Mouse (Mus musculus): ENCODE measurements at regions not wholly inside any gene's neighbourhood (a gene's known extent, or its start where the extent isn't known, plus 50 kb on each side); places are given as distances from the start of the nearest gene placed in this dataset.
A peak's percentile ranks its signal among the peaks of the same experiment; 100 is the strongest.

DNA sequence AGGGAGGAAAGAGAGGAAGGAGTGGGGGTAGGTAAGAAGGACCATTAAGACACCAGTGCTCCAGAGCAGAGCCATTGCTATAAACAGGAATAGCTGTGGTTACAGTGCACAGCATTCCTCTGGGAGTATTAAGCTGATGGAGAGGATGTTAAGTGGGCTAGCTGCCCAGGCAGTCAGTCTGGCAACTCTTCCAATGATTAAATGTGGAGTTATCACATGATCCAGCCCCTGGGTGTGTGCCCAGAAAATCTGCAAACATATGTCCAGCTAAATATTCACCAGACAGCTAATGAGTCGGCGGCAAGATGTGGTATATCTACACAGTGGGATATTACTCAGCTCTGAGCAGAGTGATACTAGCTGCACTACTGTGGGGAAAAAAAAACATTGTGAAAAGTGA, 229.7 kb downstream of the Ankrd50 start:
- no peaks in the 10 kb centered on the region for H3K4me1 ChIP-seq (ENCODE audit: control insufficient read depth, insufficient read depth, insufficient read length, low read length)
- H3K4me3 ChIP-seq (ENCODE audit: insufficient read depth, low read depth, low read length): no peak overlapping the region
- H3K27ac ChIP-seq (replicated peaks; ENCODE audit: low read depth, low read length): no peak overlapping the region

DNA sequence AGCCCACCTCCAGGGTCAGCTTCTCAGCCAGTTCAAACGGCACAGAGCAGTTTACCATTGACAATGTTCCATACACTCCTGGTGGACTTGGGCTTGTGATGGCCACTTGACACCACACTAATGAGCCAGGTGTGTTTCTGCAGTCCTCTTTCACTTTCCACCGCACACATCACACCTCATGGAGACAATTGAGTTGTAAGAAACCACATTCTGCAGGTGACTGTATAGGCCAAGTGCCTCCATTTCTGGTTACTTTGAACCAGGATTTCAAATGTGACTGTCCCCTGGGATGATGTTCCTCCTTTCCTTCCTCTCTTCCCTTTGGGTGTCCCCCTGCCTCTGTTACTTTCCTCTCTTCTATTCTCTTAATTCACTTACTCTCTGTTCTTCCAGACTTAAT, 233.1 kb downstream of the Ankrd50 start:
- Histone ChIP-seq H3K4me3 (ENCODE audit: insufficient read depth, low read depth, low read length) (no peak overlapping the region), H3K27ac (replicated peaks; ENCODE audit: low read depth, low read length) (no peak overlapping the region), H3K4me1 (ENCODE audit: control insufficient read depth, insufficient read depth, insufficient read length, low read length) (no peaks in the 10 kb centered on the region)

DNA sequence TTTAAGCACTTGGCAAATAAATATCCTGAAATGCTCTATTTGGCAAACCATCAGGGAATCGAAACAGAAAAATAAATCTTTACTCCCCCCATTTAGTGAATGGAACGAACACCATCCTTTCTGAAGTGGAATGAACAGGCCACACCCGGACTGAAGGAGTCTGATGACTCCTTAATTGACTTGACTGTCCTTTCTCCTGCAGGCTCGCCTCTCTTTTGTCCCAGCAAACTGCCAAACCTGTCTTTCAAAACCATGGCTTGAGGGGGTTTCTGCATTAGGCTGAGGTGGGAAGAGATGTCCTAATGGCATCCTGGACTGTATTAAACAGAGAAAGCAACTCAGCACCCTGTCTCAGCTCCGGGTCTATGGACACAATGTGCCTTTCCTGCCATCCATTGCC, 234.1 kb downstream of the Ankrd50 start:
- no peak overlapping the region for H3K27ac ChIP-seq (replicated peaks; ENCODE audit: low read depth, low read length)

DNA sequence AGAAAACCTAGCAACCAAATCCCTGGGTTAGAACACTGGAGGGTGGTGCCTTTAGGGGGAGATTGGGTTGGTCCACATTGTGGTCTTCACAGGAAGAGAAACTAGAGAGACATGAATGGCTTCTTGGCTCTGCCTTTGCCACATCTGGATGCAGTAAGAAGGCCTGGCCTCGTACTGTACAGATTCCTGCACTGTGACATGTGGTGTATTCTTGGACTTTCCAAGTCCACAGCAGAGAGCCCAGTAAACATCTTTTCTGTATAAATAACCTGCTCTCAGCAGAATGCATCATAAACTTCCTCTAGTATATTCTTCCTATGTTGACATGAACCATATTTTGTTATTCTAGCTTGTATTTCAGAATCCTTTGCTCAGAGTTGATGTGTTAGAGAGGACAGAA, 235.7 kb downstream of the Ankrd50 start:
- no peak overlapping the region for H3K4me3 ChIP-seq (ENCODE audit: insufficient read depth, low read depth, low read length)
- 0 out of 2 replicates have a peak, but pooled peaks cover 2% of the 10 kb centered on the region for H3K4me1 ChIP-seq (ENCODE audit: control insufficient read depth, insufficient read depth, insufficient read length, low read length)
- H3K27ac ChIP-seq (replicated peaks; ENCODE audit: low read depth, low read length): no peak overlapping the region

More for the DNA sequence above, 234.1 kb downstream of the Ankrd50 start:
- H3K4me1 ChIP-seq (ENCODE audit: control insufficient read depth, insufficient read depth, insufficient read length, low read length): 0 out of 2 replicates have a peak, but pooled peaks cover 2% of the 10 kb centered on the region
- H3K4me3 ChIP-seq (ENCODE audit: insufficient read depth, low read depth, low read length): no peak overlapping the region

GRCm38 (mm10) chr3:38246439-38246838, 238.2 kb downstream of the Ankrd50 start:
- Histone ChIP-seq H3K27ac (replicated peaks; ENCODE audit: low read depth, low read length) (no peak overlapping the region), H3K4me1 (ENCODE audit: control insufficient read depth, insufficient read depth, insufficient read length, low read length) (0 out of 2 replicates have a peak, but pooled peaks cover 2% of the 10 kb centered on the region), H3K4me3 (ENCODE audit: insufficient read depth, low read depth, low read length) (no peak overlapping the region)

DNA sequence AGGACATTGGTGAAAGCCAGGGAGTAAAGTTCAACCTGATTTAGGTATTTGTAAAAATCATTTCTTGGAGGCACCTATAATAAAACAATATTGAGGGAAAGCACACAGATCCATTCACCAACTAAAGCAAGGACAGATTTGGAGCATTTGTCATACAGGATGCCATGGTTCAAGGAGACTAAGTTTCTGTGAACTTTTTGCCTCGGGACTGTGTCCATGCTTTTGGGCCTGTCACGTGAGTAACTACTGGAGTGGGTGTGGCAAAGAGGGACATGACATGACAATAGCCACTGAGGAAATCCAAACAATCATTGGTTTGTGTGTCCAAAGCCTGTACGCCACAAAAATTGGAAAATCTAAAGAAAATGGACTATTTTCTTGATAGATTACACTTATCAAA, 241.4 kb downstream of the Ankrd50 start:
- no peak overlapping the region; the same call in 1 of the 2 replicates for H3K27ac ChIP-seq (replicated peaks; ENCODE audit: low read depth, low read length)
- H3K4me3 ChIP-seq (ENCODE audit: insufficient read depth, low read depth, low read length): no peak overlapping the region
- 0 out of 2 replicates have a peak, but pooled peaks cover 2% of the 10 kb centered on the region for H3K4me1 ChIP-seq (ENCODE audit: control insufficient read depth, insufficient read depth, insufficient read length, low read length)

DNA sequence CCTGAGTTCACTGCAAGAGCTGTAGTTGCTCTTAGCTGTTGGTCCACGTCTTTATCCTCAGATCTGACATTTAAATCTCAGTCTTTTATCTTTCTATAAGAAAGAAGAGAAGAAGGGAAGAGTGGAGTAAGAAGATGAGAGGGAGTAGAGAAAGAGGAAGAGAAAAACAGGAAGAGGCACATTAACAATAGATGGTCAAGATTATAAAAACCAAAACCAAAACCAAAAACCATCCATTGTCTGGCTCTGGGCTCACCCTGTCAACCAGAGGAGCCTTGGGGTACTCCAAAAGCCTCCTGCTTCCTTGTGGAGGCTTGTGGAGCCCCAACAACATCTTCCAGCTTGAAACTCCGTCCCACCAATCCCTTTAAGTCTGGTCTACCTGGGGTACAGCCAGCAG, 247.0 kb downstream of the Ankrd50 start:
- Histone ChIP-seq H3K4me3 (ENCODE audit: insufficient read depth, low read depth, low read length) (no peak overlapping the region), H3K4me1 (ENCODE audit: control insufficient read depth, insufficient read depth, insufficient read length, low read length) (peaks cover 4% of the 10 kb centered on the region; the same call in 1 of the 2 replicates), H3K27ac (replicated peaks; ENCODE audit: low read depth, low read length) (no peak overlapping the region)

- H3K4me3 ChIP-seq (ENCODE audit: insufficient read depth, low read depth, low read length): peak overlapping the region; percentile 48
- H3K27ac ChIP-seq (replicated peaks; ENCODE audit: low read depth, low read length): no peak overlapping the region
- H3K4me1 ChIP-seq (ENCODE audit: control insufficient read depth, insufficient read depth, insufficient read length, low read length): peaks cover 4% of the 10 kb centered on the region; the same call in 1 of the 2 replicates
These were observed 248.9 kb downstream of the Ankrd50 start for GRCm38 (mm10) chr3:38235736-38236083.

DNA sequence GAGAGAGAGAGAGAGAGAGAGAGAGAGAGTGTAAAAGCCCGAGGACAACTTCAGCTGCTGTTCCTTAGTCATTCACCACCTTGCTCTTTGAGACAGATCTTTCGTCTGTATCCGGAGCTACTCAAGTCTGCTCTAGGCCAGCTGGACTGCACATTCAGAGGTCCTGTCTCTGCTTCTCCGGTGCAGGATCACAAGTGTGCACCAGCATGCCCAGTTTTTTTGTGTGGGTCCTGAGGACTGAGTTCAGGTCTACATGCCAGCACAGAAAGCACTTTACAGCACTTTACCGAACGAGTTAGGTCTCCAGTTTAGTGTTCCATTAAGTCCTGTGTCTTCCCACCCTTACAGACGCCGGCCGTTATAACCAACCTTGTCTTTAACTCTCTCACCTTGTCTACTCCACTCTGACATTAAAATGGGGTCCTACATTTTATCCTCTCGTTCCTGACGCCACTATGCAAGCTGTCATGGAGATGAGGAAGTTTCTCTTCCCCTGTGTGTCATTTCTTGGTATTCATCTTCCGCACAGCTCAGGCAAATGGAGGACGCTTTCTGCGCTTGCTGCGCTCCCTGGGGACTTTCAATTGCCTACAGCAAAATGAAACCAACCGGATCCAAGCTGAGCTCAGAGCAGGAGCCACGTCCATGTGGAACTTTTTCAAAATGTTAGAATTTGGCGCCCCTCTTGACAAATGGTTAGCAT, 249.5 kb downstream of the Ankrd50 start:
- Histone ChIP-seq H3K27ac (replicated peaks; ENCODE audit: low read depth, low read length) (peak overlapping the region; percentile 28; the same call in 1 of the 2 replicates), H3K4me1 (ENCODE audit: control insufficient read depth, insufficient read depth, insufficient read length, low read length) (peaks cover 4% of the 10 kb centered on the region; the same call in 1 of the 2 replicates), H3K4me3 (ENCODE audit: insufficient read depth, low read depth, low read length) (peak overlapping the region; percentile 48)

DNA sequence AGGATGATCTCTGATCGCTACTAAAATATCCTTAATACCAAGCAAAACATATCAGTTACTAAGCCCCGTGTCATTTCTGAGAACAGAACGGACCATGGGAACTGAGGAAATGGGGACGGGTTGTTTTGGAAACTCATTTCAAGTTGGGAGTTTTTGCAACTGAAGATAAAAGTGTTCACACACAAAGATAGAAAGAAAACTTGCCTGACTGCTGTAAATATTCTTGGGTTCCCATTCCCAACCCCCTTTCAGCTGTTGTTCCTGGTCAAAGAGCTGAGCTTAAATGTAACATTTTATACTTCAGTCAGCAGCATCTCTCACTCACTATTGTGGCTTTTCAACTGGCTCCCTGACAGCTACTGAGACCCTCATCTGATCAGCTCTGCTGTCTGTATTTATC, 250.1 kb downstream of the Ankrd50 start:
- peak overlapping the region; percentile 28; the same call in 1 of the 2 replicates for H3K27ac ChIP-seq (replicated peaks; ENCODE audit: low read depth, low read length)
- H3K4me3 ChIP-seq (ENCODE audit: insufficient read depth, low read depth, low read length): no peak overlapping the region
- peaks cover 4% of the 10 kb centered on the region; the same call in 1 of the 2 replicates for H3K4me1 ChIP-seq (ENCODE audit: control insufficient read depth, insufficient read depth, insufficient read length, low read length)

DNA sequence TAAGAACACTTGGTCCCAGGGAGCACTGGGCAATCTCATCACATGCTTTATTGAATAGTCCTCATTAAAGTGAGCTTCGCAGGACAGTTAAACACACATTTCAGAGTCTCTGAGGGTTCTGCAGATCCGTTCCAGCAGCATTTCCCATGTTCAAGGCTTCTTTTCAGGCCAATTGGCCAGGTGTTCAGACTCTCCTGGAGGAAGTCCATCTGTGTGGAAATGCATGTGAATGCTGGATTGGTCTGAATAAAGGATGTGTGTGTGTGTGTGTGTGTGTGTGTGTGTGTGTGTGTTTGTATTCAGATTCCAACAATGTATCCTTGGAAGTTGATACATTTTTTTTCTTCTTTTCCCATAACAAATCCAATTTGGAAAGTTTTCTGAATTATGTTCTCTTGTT, 250.6 kb downstream of the Ankrd50 start:
- Histone ChIP-seq H3K27ac (replicated peaks; ENCODE audit: low read depth, low read length) (no peak overlapping the region), H3K4me3 (ENCODE audit: insufficient read depth, low read depth, low read length) (no peak overlapping the region)

DNA sequence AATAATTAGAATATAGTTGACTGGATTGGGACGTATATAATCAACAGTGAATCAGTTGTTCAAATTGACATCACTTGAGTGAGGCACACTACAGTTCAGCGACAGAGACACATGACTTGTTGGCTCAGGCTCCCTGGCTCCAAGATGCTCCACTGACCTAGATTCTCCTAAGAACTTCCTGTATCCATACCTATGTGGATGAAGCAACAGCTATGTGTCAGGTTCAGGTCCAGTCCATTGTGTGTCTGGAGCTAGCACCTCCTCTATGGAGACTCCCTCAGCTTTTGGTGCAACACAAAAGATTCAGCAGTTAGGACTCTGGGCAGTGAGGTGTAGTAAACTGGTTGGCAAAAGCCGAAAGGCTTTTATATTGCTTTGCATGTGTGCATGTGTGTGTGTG, 251.6 kb downstream of the Ankrd50 start:
- H3K4me3 ChIP-seq (ENCODE audit: insufficient read depth, low read depth, low read length): no peak overlapping the region
- no peak overlapping the region for H3K27ac ChIP-seq (replicated peaks; ENCODE audit: low read depth, low read length)
- peaks cover 4% of the 10 kb centered on the region; the same call in 1 of the 2 replicates for H3K4me1 ChIP-seq (ENCODE audit: control insufficient read depth, insufficient read depth, insufficient read length, low read length)

More for the DNA sequence above, 250.6 kb downstream of the Ankrd50 start:
- H3K4me1 ChIP-seq (ENCODE audit: control insufficient read depth, insufficient read depth, insufficient read length, low read length): peaks cover 4% of the 10 kb centered on the region; the same call in 1 of the 2 replicates

- H3K4me1 ChIP-seq (ENCODE audit: control insufficient read depth, insufficient read depth, insufficient read length, low read length): peaks cover 4% of the 10 kb centered on the region; the same call in 1 of the 2 replicates
- H3K27ac ChIP-seq (replicated peaks; ENCODE audit: low read depth, low read length): 0 out of 2 replicates have a peak overlapping the region, but pooled peaks have one; percentile 16
- H3K4me3 ChIP-seq (ENCODE audit: insufficient read depth, low read depth, low read length): no peak overlapping the region
These were observed 252.2 kb downstream of the Ankrd50 start for GRCm38 (mm10) chr3:38232111-38233076.

GRCm38 (mm10) chr3:38231506-38231905, 253.1 kb downstream of the Ankrd50 start:
- peaks cover 4% of the 10 kb centered on the region; the same call in 1 of the 2 replicates for H3K4me1 ChIP-seq (ENCODE audit: control insufficient read depth, insufficient read depth, insufficient read length, low read length)
- no peak overlapping the region for H3K4me3 ChIP-seq (ENCODE audit: insufficient read depth, low read depth, low read length)
- no peak overlapping the region for H3K27ac ChIP-seq (replicated peaks; ENCODE audit: low read depth, low read length)

DNA sequence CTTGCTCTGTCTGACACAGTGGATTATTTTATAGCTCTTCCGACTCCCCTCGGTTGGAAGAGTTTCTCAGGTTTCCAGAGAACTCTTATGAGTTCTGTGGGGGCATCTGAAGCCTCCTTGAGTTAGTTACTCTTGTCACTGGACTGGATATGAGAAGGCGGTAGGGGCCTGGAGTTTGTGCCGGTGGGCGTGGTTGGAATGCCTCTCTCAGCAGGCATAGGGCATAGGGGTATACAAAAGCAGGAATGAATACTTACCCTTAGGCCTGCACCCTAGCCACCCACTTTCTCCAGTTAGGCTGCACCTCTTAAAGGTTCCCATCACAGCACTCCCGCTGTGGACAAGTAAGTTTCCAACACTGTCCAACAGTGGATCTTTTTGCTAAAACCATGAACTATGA, 253.8 kb downstream of the Ankrd50 start:
- Histone ChIP-seq H3K4me3 (ENCODE audit: insufficient read depth, low read depth, low read length) (no peak overlapping the region), H3K4me1 (ENCODE audit: control insufficient read depth, insufficient read depth, insufficient read length, low read length) (peaks cover 4% of the 10 kb centered on the region; the same call in 1 of the 2 replicates), H3K27ac (replicated peaks; ENCODE audit: low read depth, low read length) (no peak overlapping the region)
